In the genomic region with DNA sequence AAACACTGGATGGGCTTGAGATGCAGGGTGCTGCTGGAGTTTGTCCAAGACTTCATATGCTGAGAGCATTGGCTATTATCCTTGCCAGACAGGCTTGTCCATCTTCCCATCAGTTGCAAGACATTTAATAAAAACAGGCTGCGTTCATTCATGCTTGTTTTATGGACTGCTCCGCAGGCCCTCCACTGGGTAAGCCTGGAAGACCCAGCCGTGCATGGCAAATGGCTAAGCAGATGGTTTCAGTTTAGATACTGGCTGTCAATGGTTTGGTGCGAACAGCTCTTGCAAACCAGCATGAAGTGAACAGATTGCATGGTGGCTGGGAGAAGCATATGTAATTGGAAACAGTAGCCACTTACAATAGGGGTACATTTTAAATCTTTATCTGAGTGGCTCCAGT, we compare ENCODE assay signal across 9 mouse cellular contexts.
DNase-seq lines count a peak whose midpoint lies in the region; ATAC-seq and TF ChIP-seq lines count a peak whose summit lies in the region.
"Had no signal": no experiment of that assay in that cellular context is flagged by ENCODE, and none has a peak within 500 bp of the region (broad histone marks: within the 10 kb centered on the region; RNA-seq: fewer than 3 reads in every experiment).

No protein-coding gene starts in this region.

- no peak overlapping the region for H3K4me3 ChIP-seq in lung, embryonic 14.5 days (ENCODE audit: low read depth, low read length)

- 43% methylated on average over 4 of the region's 4 CpGs for WGBS in lung, embryonic 14.5 days

- intact Hi-C loops in left cerebral cortex, postnatal 25 days (cut with DNase I): no loop called here

- peak; percentile 73 for DNase-seq in lung, embryonic 14.5 days
- no peak for DNase-seq in lung, adult 18-20 months
- DNase-seq in forelimb bud, embryonic 11.5 days (ENCODE audit: low read depth, low spot score): peak; percentile 58
- peak; percentile 36 to 68 for DNase-seq in left cerebral cortex, postnatal 25 days (ENCODE audit: low spot score in 2 of 2)
- peak; percentile 32 for DNase-seq in right cerebral cortex, postnatal 4 days
- DNase-seq in gastrocnemius, postnatal 25 days: no peak
- no peak for DNase-seq in lung, postnatal 14 days
- no peak for DNase-seq in thymus, adult 18-20 months
- DNase-seq: B cell, adult 2 months had no signal

- H3K4me2 ChIP-seq in lung, embryonic 14.5 days: no peak overlapping the region

- 0 out of 2 replicates have a peak, but pooled peaks cover 6% of the 10 kb centered on the region for H3K4me1 ChIP-seq in lung, embryonic 14.5 days (ENCODE audit: insufficient read depth)

- TF ChIP-seq CTCF in lung, embryonic 14.5 days (IDR thresholded peaks at IDR 0.05; ENCODE audit: low read depth): no peak

- ATAC-seq in lung, embryonic 14.5 days (ENCODE audit: insufficient read depth): peak; percentile 41; the same call in 1 of the 2 replicates

- no peak overlapping the region for H3K9ac ChIP-seq in lung, embryonic 14.5 days

- H3K27me3 ChIP-seq in lung, embryonic 14.5 days (ENCODE audit: insufficient read depth, low read length): no peaks in the 10 kb centered on the region

- H3K27ac ChIP-seq in lung, embryonic 14.5 days (ENCODE audit: low read depth): no peak overlapping the region

- no peaks in the 10 kb centered on the region for H3K9me3 ChIP-seq in lung, embryonic 14.5 days (ENCODE audit: low read depth, low read length)

- no peaks in the 10 kb centered on the region for H3K36me3 ChIP-seq in lung, embryonic 14.5 days (ENCODE audit: insufficient read depth)

Comparison
In these comparisons a context has a peak if more than half of its experiments do, and no peak if none do; other contexts are left out.
1. DNase-seq: peak in lung, embryonic 14.5 days (single experiment), forelimb bud, embryonic 11.5 days (single experiment), left cerebral cortex, postnatal 25 days (2 of 2) and right cerebral cortex, postnatal 4 days (single experiment); none in lung, adult 18-20 months (0 of 2), gastrocnemius, postnatal 25 days (single experiment), lung, postnatal 14 days (single experiment) and thymus, adult 18-20 months (0 of 2).